Mouse (Mus musculus): Measurements from ENCODE around the gene Gm28374.
"Not testable (repeated sequence)": the region's sequence is repeated elsewhere in the genome, so short reads cannot be mapped to it uniquely, and the experiment has no call there.

- TF ChIP-seq CTCF (IDR thresholded peaks at IDR 0.05; ENCODE audit: low read depth): peak; percentile 64
- not testable (repeated sequence) for TF ChIP-seq EP300 (IDR thresholded peaks at IDR 0.05; ENCODE audit: low read depth)
Measured at GRCm38 (mm10) chr19:6044102-6044501, 38.0 kb downstream of the Gm28374 start.
